Mouse (Mus musculus) cortical plate, adult 2 months (tissue): ENCODE measurements around the gene Ltb4r2.

ENCODE experiments used
- CTCF ChIP-seq: fragments of 200-500 bp; IDR thresholded peaks from 2 replicates; pipeline ENCODE4 v1.5.1; 2011; ENCODE audit warnings: mild to moderate bottlenecking, control low read depth, low read length; ENCODE audit not compliant: insufficient read depth; ENCODE audit errors: extremely low read depth
- POLR2A ChIP-seq: fragments of 200-500 bp; IDR thresholded peaks from 2 replicates; pipeline ENCODE4 v1.6.1; 2011; ENCODE audit warnings: mild to moderate bottlenecking, low read length, control low read depth; ENCODE audit not compliant: insufficient read depth; ENCODE audit errors: extremely low read depth

- TF ChIP-seq CTCF (no peak), POLR2A (no peak)
These were observed 22.7 kb downstream of the Ltb4r2 start, which contains the start of gene Adcy4 for GRCm38 (mm10) chr14:55783958-55784235.
